Mouse (Mus musculus): ENCODE results near the gene Crlf2. TPM values are rescaled to one million over a fixed set of nuclear protein-coding genes. Genes with fewer than 3 reads are reported as not detected.

Gene Crlf2
- polyA plus RNA-seq, 1 experiment, result 3.1 TPM

GRCm38 (mm10) chr5:109553160-109553930, 5.4 kb downstream of the Crlf2 start:
- no peak overlapping the region for H3K4me3 ChIP-seq (ENCODE audit: insufficient read depth, low read depth, low read length)
- no peaks in the 10 kb centered on the region for H3K4me1 ChIP-seq (ENCODE audit: control insufficient read depth, insufficient read depth, insufficient read length, low read length)
- H3K27ac ChIP-seq (replicated peaks; ENCODE audit: low read depth, low read length), result no peak overlapping the region

- H3K4me1 ChIP-seq (ENCODE audit: control insufficient read depth, insufficient read depth, insufficient read length, low read length), result no peaks in the 10 kb centered on the region
- no peak overlapping the region for H3K27ac ChIP-seq (replicated peaks; ENCODE audit: low read depth, low read length)
- H3K4me3 ChIP-seq (ENCODE audit: insufficient read depth, low read depth, low read length), result no peak overlapping the region
Measured at GRCm38 (mm10) chr5:109552541-109552940, 6.3 kb downstream of the Crlf2 start.

- H3K4me1 ChIP-seq (ENCODE audit: control insufficient read depth, insufficient read depth, insufficient read length, low read length), result no peaks in the 10 kb centered on the region
- H3K4me3 ChIP-seq (ENCODE audit: insufficient read depth, low read depth, low read length), result no peak overlapping the region
- H3K27ac ChIP-seq (replicated peaks; ENCODE audit: low read depth, low read length), result no peak overlapping the region
Measured at GRCm38 (mm10) chr5:109552116-109552515, 6.7 kb downstream of the Crlf2 start.

GRCm38 (mm10) chr5:109551041-109551765, 7.6 kb downstream of the Crlf2 start:
- no peaks in the 10 kb centered on the region for H3K4me1 ChIP-seq (ENCODE audit: control insufficient read depth, insufficient read depth, insufficient read length, low read length)
- H3K27ac ChIP-seq (replicated peaks; ENCODE audit: low read depth, low read length), result no peak overlapping the region
- H3K4me3 ChIP-seq (ENCODE audit: insufficient read depth, low read depth, low read length), result no peak overlapping the region

- Histone ChIP-seq H3K4me1 (ENCODE audit: control insufficient read depth, insufficient read depth, insufficient read length, low read length) (no peaks in the 10 kb centered on the region), H3K27ac (replicated peaks; ENCODE audit: low read depth, low read length) (no peak overlapping the region)
Measured at GRCm38 (mm10) chr5:109550225-109550935, 8.4 kb downstream of the Crlf2 start.

GRCm38 (mm10) chr5:109548712-109549111, 10.1 kb downstream of the Crlf2 start:
- H3K27ac ChIP-seq (replicated peaks; ENCODE audit: low read depth, low read length), result no peak overlapping the region
- H3K4me1 ChIP-seq (ENCODE audit: control insufficient read depth, insufficient read depth, insufficient read length, low read length), result no peaks in the 10 kb centered on the region
- H3K4me3 ChIP-seq (ENCODE audit: insufficient read depth, low read depth, low read length), result no peak overlapping the region

More at GRCm38 (mm10) chr5:109550225-109550935, 8.4 kb downstream of the Crlf2 start:
- H3K4me3 ChIP-seq (ENCODE audit: insufficient read depth, low read depth, low read length), result no peak overlapping the region

- no peak overlapping the region for H3K27ac ChIP-seq (replicated peaks; ENCODE audit: low read depth, low read length)
- H3K4me1 ChIP-seq (ENCODE audit: control insufficient read depth, insufficient read depth, insufficient read length, low read length), result no peaks in the 10 kb centered on the region
- no peak overlapping the region for H3K4me3 ChIP-seq (ENCODE audit: insufficient read depth, low read depth, low read length)
Measured at GRCm38 (mm10) chr5:109547112-109547511, 11.7 kb downstream of the Crlf2 start.

GRCm38 (mm10) chr5:109509679-109510078, 49.1 kb downstream of the Crlf2 start:
- no peaks in the 10 kb centered on the region for H3K4me1 ChIP-seq (ENCODE audit: control insufficient read depth, insufficient read depth, insufficient read length, low read length)
- no peak overlapping the region for H3K27ac ChIP-seq (replicated peaks; ENCODE audit: low read depth, low read length)
- no peak overlapping the region for H3K4me3 ChIP-seq (ENCODE audit: insufficient read depth, low read depth, low read length)

GRCm38 (mm10) chr5:109506729-109507128, 52.1 kb downstream of the Crlf2 start:
- H3K27ac ChIP-seq (replicated peaks; ENCODE audit: low read depth, low read length), result no peak overlapping the region
- no peaks in the 10 kb centered on the region for H3K4me1 ChIP-seq (ENCODE audit: control insufficient read depth, insufficient read depth, insufficient read length, low read length)
- no peak overlapping the region for H3K4me3 ChIP-seq (ENCODE audit: insufficient read depth, low read depth, low read length)

Other genes starting within 250 kb of the Crlf2 start
- gene Vmn2r16, start 228.8 kb downstream of the Crlf2 start, polyA plus RNA-seq (2012; ENCODE audit: insufficient read depth, insufficient read length, missing spikeins), result not detected in 2 replicates
- gene Vmn2r17, start 139.3 kb downstream of the Crlf2 start, polyA plus RNA-seq (2012; ENCODE audit: insufficient read depth, insufficient read length, missing spikeins), result not detected in 2 replicates
- gene 5430403G16Rik, start 132.0 kb upstream of the Crlf2 start, polyA plus RNA-seq (2012; ENCODE audit: insufficient read depth, insufficient read length, missing spikeins), result 0.55 TPM in 1 of 2 replicates, not detected in the other
- 4.1 and 8.0 TPM in 2 replicates for gene 4930522L14Rik, start 192.9 kb upstream of the Crlf2 start, polyA plus RNA-seq (2012; ENCODE audit: insufficient read depth, insufficient read length, missing spikeins)